In genomic region chr3:157880983-157881382, GRCm38 (mm10) we compare ENCODE assay signal across 24 mouse cellular contexts. TPM values are rescaled to one million over a fixed set of nuclear protein-coding genes. Genes with fewer than 3 reads are reported as not detected.
"Had no signal": no experiment of that assay in that cellular context is flagged by ENCODE, and none has a peak within 500 bp of the region (broad histone marks: within the 10 kb centered on the region; RNA-seq: fewer than 3 reads in every experiment).

No protein-coding gene starts in this region.

- H3K9ac ChIP-seq: heart, embryonic 12.5 days; hindbrain, embryonic 12.5 days; hindbrain, embryonic 14.5 days; intestine, embryonic 15.5 days; limb, embryonic 13.5 days; limb, embryonic 15.5 days had no signal

- ATAC-seq: hindbrain, embryonic 16.5 days; inflammation-experienced regulatory T-cells, adult 6 months; intestine, embryonic 15.5 days; intestine, postnatal 0 days had no signal

- H3K27me3 ChIP-seq: hindbrain, embryonic 12.5 days; intestine, embryonic 15.5 days; limb, embryonic 13.5 days; limb, embryonic 15.5 days had no signal

- H3K4me1 ChIP-seq: heart, embryonic 10.5 days; heart, embryonic 12.5 days; hindbrain, embryonic 10.5 days; hindbrain, embryonic 12.5 days; intestine, embryonic 15.5 days; limb, embryonic 13.5 days; limb, embryonic 15.5 days had no signal

- H3K4me3 ChIP-seq: gastrocnemius, adult 2 months; heart, embryonic 10.5 days; heart, embryonic 12.5 days; hindbrain, embryonic 10.5 days; hindbrain, embryonic 12.5 days; intestine, embryonic 15.5 days; layer of hippocampus, adult 2 months; limb, embryonic 13.5 days; limb, embryonic 15.5 days had no signal

- H3K36me3 ChIP-seq: heart, embryonic 10.5 days; heart, embryonic 12.5 days; hindbrain, embryonic 10.5 days; hindbrain, embryonic 12.5 days; intestine, embryonic 15.5 days; limb, embryonic 13.5 days; limb, embryonic 15.5 days had no signal

- H3K9me3 ChIP-seq: heart, embryonic 10.5 days; heart, embryonic 12.5 days; hindbrain, embryonic 10.5 days; hindbrain, embryonic 12.5 days; intestine, embryonic 15.5 days; limb, embryonic 13.5 days; limb, embryonic 15.5 days had no signal

- H3K27ac ChIP-seq: gastrocnemius, adult 2 months; heart, embryonic 10.5 days; hindbrain, embryonic 10.5 days; hindbrain, embryonic 12.5 days; hindbrain, embryonic 14.5 days; intestine, embryonic 15.5 days; layer of hippocampus, adult 2 months; limb, embryonic 13.5 days; limb, embryonic 15.5 days had no signal

- DNase-seq: gastrocnemius, adult 2 months; gastrocnemius, postnatal 10 days; gastrocnemius, postnatal 25 days; heart, adult 18-20 months; heart, postnatal 10 days; heart, postnatal 4 days; kidney, adult 18-20 months; kidney, adult 8-10 months; kidney, postnatal 10 days; kidney, postnatal 25 days; kidney, postnatal 4 days; left cerebral cortex, postnatal 4 days had no signal

- H3K4me2 ChIP-seq: heart, embryonic 12.5 days; hindbrain, embryonic 12.5 days; hindbrain, embryonic 14.5 days; intestine, embryonic 15.5 days; limb, embryonic 13.5 days; limb, embryonic 15.5 days had no signal

RNA-seq across cellular contexts. Expression of gene Cth, which starts 43.9 kb away (rescaled TPM):
- polyA plus RNA-seq: inflammation-experienced regulatory T-cells, adult 6 months had no signal
